14 mouse cellular contexts compared by ENCODE assay signal in genomic region chr4:32939521-32939920, GRCm38 (mm10). TPM values are rescaled to one million over a fixed set of nuclear protein-coding genes. Genes with fewer than 3 reads are reported as not detected.
DNase-seq lines count a peak whose midpoint lies in the region; ATAC-seq and TF ChIP-seq lines count a peak whose summit lies in the region.
"Had no signal": no experiment of that assay in that cellular context is flagged by ENCODE, and none has a peak within 500 bp of the region (broad histone marks: within the 10 kb centered on the region; RNA-seq: fewer than 3 reads in every experiment).

No protein-coding gene starts in this region.

- no peak for TF ChIP-seq CTCF in midbrain, postnatal 0 days (IDR thresholded peaks at IDR 0.05)

- H3K4me2 ChIP-seq in midbrain, embryonic 14.5 days (ENCODE audit: low read length): no peak overlapping the region
- no peak overlapping the region for H3K4me2 ChIP-seq in embryonic facial prominence, embryonic 11.5 days (ENCODE audit: low read depth, low read length)
- no peak overlapping the region for H3K4me2 ChIP-seq in forebrain, embryonic 14.5 days (ENCODE audit: low read length)
- no peak overlapping the region for H3K4me2 ChIP-seq in midbrain, postnatal 0 days (ENCODE audit: low read depth, low read length, poor library complexity, severe bottlenecking)

- H3K4me3 ChIP-seq in midbrain, embryonic 10.5 days: no peak overlapping the region
- no peak overlapping the region for H3K4me3 ChIP-seq in midbrain, embryonic 14.5 days (replicated peaks; ENCODE audit: low read depth, low read length)
- no peak overlapping the region for H3K4me3 ChIP-seq in embryonic facial prominence, embryonic 11.5 days (ENCODE audit: low read depth, low read length)
- no peak overlapping the region for H3K4me3 ChIP-seq in forebrain, embryonic 14.5 days (ENCODE audit: low read depth, low read length)
- H3K4me3 ChIP-seq in midbrain, postnatal 0 days (ENCODE audit: low read depth, low read length): no peak overlapping the region

- 49% methylated on average over 4 of the region's 4 CpGs for WGBS in midbrain, embryonic 10.5 days
- WGBS in midbrain, embryonic 14.5 days: 30% methylated on average over 4 of the region's 4 CpGs
- WGBS in embryonic facial prominence, embryonic 11.5 days: 30% methylated on average over 4 of the region's 4 CpGs
- WGBS in forebrain, embryonic 14.5 days: 8% methylated on average over 4 of the region's 4 CpGs
- 21% methylated on average over 4 of the region's 4 CpGs for WGBS in midbrain, postnatal 0 days

- no peak for ATAC-seq in midbrain, embryonic 14.5 days (ENCODE audit: low FRiP score, low TSS enrichment)
- no peak for ATAC-seq in embryonic facial prominence, embryonic 11.5 days (replicated peaks; ENCODE audit: insufficient number of reproducible peaks, low FRiP score, low TSS enrichment, low read depth)
- ATAC-seq in forebrain, embryonic 14.5 days: peak; percentile 77
- ATAC-seq in midbrain, postnatal 0 days (ENCODE audit: low FRiP score): 0 out of 2 replicates have a peak, but pooled peaks have one; percentile 47
- ATAC-seq: inflammation-experienced regulatory T-cells, adult 6 months had no signal

- H3K9ac ChIP-seq in midbrain, embryonic 14.5 days (replicated peaks; ENCODE audit: low read length): no peak overlapping the region
- H3K9ac ChIP-seq in embryonic facial prominence, embryonic 11.5 days (replicated peaks; ENCODE audit: low read length): no peak overlapping the region
- H3K9ac ChIP-seq in forebrain, embryonic 14.5 days (ENCODE audit: low read length): peak overlapping the region; percentile 1; the same call in 1 of the 2 replicates
- H3K9ac ChIP-seq in midbrain, postnatal 0 days (replicated peaks; ENCODE audit: low read length, poor library complexity, severe bottlenecking): no peak overlapping the region

- H3K27me3 ChIP-seq in midbrain, embryonic 10.5 days (ENCODE audit: low read depth, poor library complexity, severe bottlenecking): no peaks in the 10 kb centered on the region
- no peaks in the 10 kb centered on the region for H3K27me3 ChIP-seq in midbrain, embryonic 14.5 days (ENCODE audit: control insufficient read depth, insufficient read depth, low read length)
- no peaks in the 10 kb centered on the region for H3K27me3 ChIP-seq in embryonic facial prominence, embryonic 11.5 days (ENCODE audit: control insufficient read depth, insufficient read depth, low read length)
- H3K27me3 ChIP-seq in forebrain, embryonic 14.5 days (replicated peaks; ENCODE audit: control insufficient read depth, insufficient read depth, low read length): no peaks in the 10 kb centered on the region
- no peaks in the 10 kb centered on the region for H3K27me3 ChIP-seq in midbrain, postnatal 0 days (ENCODE audit: insufficient read depth, low read length)
- H3K27me3 ChIP-seq: CH12.LX had no signal

- no peaks in the 10 kb centered on the region for H3K36me3 ChIP-seq in midbrain, embryonic 10.5 days
- H3K36me3 ChIP-seq in midbrain, embryonic 14.5 days (ENCODE audit: control insufficient read depth, insufficient read depth, low read length): no peaks in the 10 kb centered on the region
- no peaks in the 10 kb centered on the region for H3K36me3 ChIP-seq in embryonic facial prominence, embryonic 11.5 days (replicated peaks; ENCODE audit: control insufficient read depth, insufficient read depth, low read depth, low read length)
- no peaks in the 10 kb centered on the region for H3K36me3 ChIP-seq in forebrain, embryonic 14.5 days (ENCODE audit: control insufficient read depth, insufficient read depth, low read length)
- H3K36me3 ChIP-seq in midbrain, postnatal 0 days (ENCODE audit: insufficient read depth, low read length): no peaks in the 10 kb centered on the region

- peaks cover 13% of the 10 kb centered on the region for H3K4me1 ChIP-seq in midbrain, embryonic 10.5 days
- no peaks in the 10 kb centered on the region for H3K4me1 ChIP-seq in midbrain, embryonic 14.5 days (ENCODE audit: control insufficient read depth, insufficient read depth, low read length)
- no peaks in the 10 kb centered on the region for H3K4me1 ChIP-seq in embryonic facial prominence, embryonic 11.5 days (ENCODE audit: control insufficient read depth, insufficient read depth, low read length)
- H3K4me1 ChIP-seq in forebrain, embryonic 14.5 days (ENCODE audit: control insufficient read depth, insufficient read depth, low read length): peaks cover 5% of the 10 kb centered on the region; the same call in 1 of the 2 replicates
- H3K4me1 ChIP-seq in midbrain, postnatal 0 days (ENCODE audit: insufficient read depth, low read length): no peaks in the 10 kb centered on the region

- peak overlapping the region; percentile 39 for H3K27ac ChIP-seq in midbrain, embryonic 10.5 days (replicated peaks)
- no peak overlapping the region for H3K27ac ChIP-seq in midbrain, embryonic 14.5 days (replicated peaks; ENCODE audit: low read depth, low read length)
- peak overlapping the region; percentile 22; the same call in 1 of the 2 replicates for H3K27ac ChIP-seq in embryonic facial prominence, embryonic 11.5 days (replicated peaks; ENCODE audit: low read depth, low read length)
- peak overlapping the region; percentile 79 for H3K27ac ChIP-seq in forebrain, embryonic 14.5 days (ENCODE audit: low read depth, low read length)
- H3K27ac ChIP-seq in midbrain, postnatal 0 days (ENCODE audit: low read depth, low read length): 0 out of 2 replicates have a peak overlapping the region, but pooled peaks have one; percentile 43
- H3K27ac ChIP-seq: macrophage had no signal

- H3K9me3 ChIP-seq in midbrain, embryonic 10.5 days (replicated peaks): no peaks in the 10 kb centered on the region
- no peaks in the 10 kb centered on the region for H3K9me3 ChIP-seq in midbrain, embryonic 14.5 days (ENCODE audit: control insufficient read depth, low read length)
- no peaks in the 10 kb centered on the region for H3K9me3 ChIP-seq in embryonic facial prominence, embryonic 11.5 days (replicated peaks; ENCODE audit: control insufficient read depth, low read length)
- no peaks in the 10 kb centered on the region for H3K9me3 ChIP-seq in forebrain, embryonic 14.5 days (replicated peaks; ENCODE audit: control insufficient read depth, low read length)
- no peaks in the 10 kb centered on the region for H3K9me3 ChIP-seq in midbrain, postnatal 0 days (ENCODE audit: low read length)

- no peak for DNase-seq in midbrain, embryonic 10.5 days (ENCODE audit: low spot score)
- no peak for DNase-seq in midbrain, embryonic 14.5 days
- DNase-seq in embryonic facial prominence, embryonic 11.5 days (ENCODE audit: low spot score): no peak
- DNase-seq in forebrain, embryonic 14.5 days (ENCODE audit: low spot score): no peak
- no peak for DNase-seq in midbrain, postnatal 0 days (ENCODE audit: low spot score)
- no peak for DNase-seq in lung, postnatal 25 days (ENCODE audit: low spot score)
- no peak for DNase-seq in kidney, postnatal 4 days
- DNase-seq: adrenal gland, postnatal 25 days; cerebellum, adult 11-12 months; left cerebral cortex, postnatal 4 days; thymus, adult 18-20 months had no signal

RNA-seq across cellular contexts. Expression of gene Ankrd6, which starts 11.1 kb away (rescaled TPM):
- polyA plus RNA-seq in midbrain, embryonic 10.5 days (2016; fragmentation: Nextera tagmentation; extraction: Ambion mirVana): 23.7 and 32.0 TPM in 2 replicates
- 25.4 and 31.3 TPM in 2 replicates for polyA plus RNA-seq in midbrain, embryonic 14.5 days (2014; fragmentation: Nextera tagmentation; extraction: Ambion mirVana)
- polyA plus RNA-seq in embryonic facial prominence, embryonic 11.5 days (2014; fragmentation: Nextera tagmentation; extraction: Ambion mirVana): 11.3 and 13.1 TPM in 2 replicates
- polyA plus RNA-seq in forebrain, embryonic 14.5 days (2014; fragmentation: Nextera tagmentation; extraction: Ambion mirVana): 32.7 and 33.5 TPM in 2 replicates
- 38.1 and 44.7 TPM in 2 replicates for total RNA-seq in midbrain, postnatal 0 days (2014; rRNA removed)
- polyA plus RNA-seq in midbrain, postnatal 0 days (2015; fragmentation: Nextera tagmentation; extraction: Ambion mirVana): 22.7 and 23.2 TPM in 2 replicates

RNA-seq across cellular contexts. Expression of gene Rragd, which starts 43.3 kb away (rescaled TPM):
- 28.4 and 29.0 TPM in 2 replicates for polyA plus RNA-seq in midbrain, embryonic 10.5 days (2016; fragmentation: Nextera tagmentation; extraction: Ambion mirVana)
- polyA plus RNA-seq in midbrain, embryonic 14.5 days (2014; fragmentation: Nextera tagmentation; extraction: Ambion mirVana): 29.1 and 34.4 TPM in 2 replicates
- 24.4 and 27.8 TPM in 2 replicates for polyA plus RNA-seq in embryonic facial prominence, embryonic 11.5 days (2014; fragmentation: Nextera tagmentation; extraction: Ambion mirVana)
- polyA plus RNA-seq in forebrain, embryonic 14.5 days (2014; fragmentation: Nextera tagmentation; extraction: Ambion mirVana): 17.6 and 22.7 TPM in 2 replicates
- total RNA-seq in midbrain, postnatal 0 days (2014; rRNA removed): 52.7 and 54.9 TPM in 2 replicates
- 28.5 and 35.0 TPM in 2 replicates for polyA plus RNA-seq in midbrain, postnatal 0 days (2015; fragmentation: Nextera tagmentation; extraction: Ambion mirVana)

Comparison
In these comparisons a context has a peak if more than half of its experiments do, and no peak if none do; other contexts are left out.
1. ATAC-seq: peak in forebrain, embryonic 14.5 days (single experiment) and midbrain, postnatal 0 days (single experiment); none in midbrain, embryonic 14.5 days (single experiment) and embryonic facial prominence, embryonic 11.5 days (single experiment).